In genomic region chr9:94947246-94947645, GRCm38 (mm10) we compare ENCODE assay signal across 15 mouse cellular contexts.
"Had no signal": no experiment of that assay in that cellular context is flagged by ENCODE, and none has a peak within 500 bp of the region (broad histone marks: within the 10 kb centered on the region; RNA-seq: fewer than 3 reads in every experiment).

No protein-coding gene starts in this region.

- H3K27me3 ChIP-seq: midbrain, embryonic 12.5 days; neural tube, embryonic 12.5 days had no signal

- H3K9me3 ChIP-seq: midbrain, embryonic 10.5 days; neural tube, embryonic 12.5 days had no signal

- H3K9ac ChIP-seq: liver, embryonic 14.5 days; lung, embryonic 14.5 days; midbrain, embryonic 12.5 days; neural tube, embryonic 12.5 days had no signal

- H3K4me2 ChIP-seq: lung, embryonic 14.5 days; midbrain, embryonic 12.5 days; neural tube, embryonic 12.5 days had no signal

- DNase-seq: lung, adult 18-20 months; lung, embryonic 14.5 days; lung, postnatal 10 days; lung, postnatal 4 days; midbrain, embryonic 14.5 days; right cerebral cortex, postnatal 14 days; right cerebral cortex, postnatal 4 days; spleen, adult 18-20 months; thymus, adult 18-20 months; thymus, postnatal 14 days; thymus, postnatal 36 days had no signal

- H3K4me3 ChIP-seq: midbrain, embryonic 10.5 days; midbrain, embryonic 12.5 days; neural tube, embryonic 12.5 days had no signal

- H3K4me1 ChIP-seq: midbrain, embryonic 10.5 days; midbrain, embryonic 12.5 days; neural tube, embryonic 12.5 days had no signal

- H3K36me3 ChIP-seq: midbrain, embryonic 10.5 days; midbrain, embryonic 12.5 days; neural tube, embryonic 12.5 days had no signal

- H3K27ac ChIP-seq: liver, embryonic 14.5 days; midbrain, embryonic 10.5 days; midbrain, embryonic 12.5 days; neural tube, embryonic 12.5 days had no signal
